Mouse (Mus musculus): Measurements from ENCODE around the gene Hcar1. TPM values are rescaled to one million over a fixed set of nuclear protein-coding genes. Genes with fewer than 3 reads are reported as not detected.

Hcar1 gene
- polyA plus RNA-seq, 1 experiment, result not detected

- no peak overlapping the region for H3K4me3 ChIP-seq (ENCODE audit: low read depth, low read length)
- H3K27ac ChIP-seq (ENCODE audit: insufficient read depth, low read length), result no peak overlapping the region
- H3K9me3 ChIP-seq (replicated peaks; ENCODE audit: control insufficient read depth, insufficient read depth, low read length, poor library complexity, severe bottlenecking), result no peaks in the 10 kb centered on the region
- H3K4me1 ChIP-seq (ENCODE audit: control insufficient read depth, insufficient read depth, low read length), result no peaks in the 10 kb centered on the region
- H3K9ac ChIP-seq (ENCODE audit: low read depth, poor library complexity, severe bottlenecking), result no peak overlapping the region
- H3K36me3 ChIP-seq (ENCODE audit: control insufficient read depth, insufficient read depth, low read length, poor library complexity, severe bottlenecking), result no peaks in the 10 kb centered on the region
- H3K27me3 ChIP-seq (ENCODE audit: control insufficient read depth, insufficient read depth, low read length, poor library complexity, severe bottlenecking), result no peaks in the 10 kb centered on the region
- no peak for TF ChIP-seq CTCF (IDR thresholded peaks at IDR 0.05; ENCODE audit: low read depth, low read length)
Observed at GRCm38 (mm10) chr5:123862374-123863350, 17.2 kb downstream of the Hcar1 start.

- Histone ChIP-seq H3K4me3 (ENCODE audit: low read depth, low read length) (no peak overlapping the region), H3K27ac (ENCODE audit: insufficient read depth, low read length) (no peak overlapping the region), H3K9ac (ENCODE audit: low read depth, poor library complexity, severe bottlenecking) (no peak overlapping the region), H3K36me3 (ENCODE audit: control insufficient read depth, insufficient read depth, low read length, poor library complexity, severe bottlenecking) (no peaks in the 10 kb centered on the region), H3K4me1 (ENCODE audit: control insufficient read depth, insufficient read depth, low read length) (no peaks in the 10 kb centered on the region), H3K27me3 (ENCODE audit: control insufficient read depth, insufficient read depth, low read length, poor library complexity, severe bottlenecking) (no peaks in the 10 kb centered on the region), H3K9me3 (replicated peaks; ENCODE audit: control insufficient read depth, insufficient read depth, low read length, poor library complexity, severe bottlenecking) (no peaks in the 10 kb centered on the region)
- TF ChIP-seq POLR2A (IDR thresholded peaks at IDR 0.05; ENCODE audit: insufficient read depth, low read length), result no peak
- TF ChIP-seq EP300 (IDR thresholded peaks at IDR 0.05; ENCODE audit: insufficient read depth, low read depth, low read length), result no peak
- TF ChIP-seq CTCF (IDR thresholded peaks at IDR 0.05; ENCODE audit: low read depth, low read length), result no peak
Observed at GRCm38 (mm10) chr5:123858798-123859197, 21.0 kb downstream of the Hcar1 start.

GRCm38 (mm10) chr5:123854511-123854910 lies 25.3 kb downstream of the Hcar1 start:
- Histone ChIP-seq H3K27ac (ENCODE audit: insufficient read depth, low read length) (no peak overlapping the region), H3K9me3 (replicated peaks; ENCODE audit: control insufficient read depth, insufficient read depth, low read length, poor library complexity, severe bottlenecking) (no peaks in the 10 kb centered on the region), H3K27me3 (ENCODE audit: control insufficient read depth, insufficient read depth, low read length, poor library complexity, severe bottlenecking) (no peaks in the 10 kb centered on the region), H3K9ac (ENCODE audit: low read depth, poor library complexity, severe bottlenecking) (no peak overlapping the region), H3K4me1 (ENCODE audit: control insufficient read depth, insufficient read depth, low read length) (no peaks in the 10 kb centered on the region), H3K36me3 (ENCODE audit: control insufficient read depth, insufficient read depth, low read length, poor library complexity, severe bottlenecking) (no peaks in the 10 kb centered on the region), H3K4me3 (ENCODE audit: low read depth, low read length) (no peak overlapping the region)
- TF ChIP-seq CTCF (IDR thresholded peaks at IDR 0.05; ENCODE audit: low read depth, low read length) (no peak), EP300 (IDR thresholded peaks at IDR 0.05; ENCODE audit: insufficient read depth, low read depth, low read length) (no peak), POLR2A (IDR thresholded peaks at IDR 0.05; ENCODE audit: insufficient read depth, low read length) (no peak)

GRCm38 (mm10) chr5:123853877-123854504 lies 25.8 kb downstream of the Hcar1 start:
- Histone ChIP-seq H3K4me3 (ENCODE audit: low read depth, low read length) (no peak overlapping the region), H3K27me3 (ENCODE audit: control insufficient read depth, insufficient read depth, low read length, poor library complexity, severe bottlenecking) (no peaks in the 10 kb centered on the region), H3K4me1 (ENCODE audit: control insufficient read depth, insufficient read depth, low read length) (no peaks in the 10 kb centered on the region), H3K9ac (ENCODE audit: low read depth, poor library complexity, severe bottlenecking) (no peak overlapping the region), H3K9me3 (replicated peaks; ENCODE audit: control insufficient read depth, insufficient read depth, low read length, poor library complexity, severe bottlenecking) (no peaks in the 10 kb centered on the region), H3K27ac (ENCODE audit: insufficient read depth, low read length) (no peak overlapping the region), H3K36me3 (ENCODE audit: control insufficient read depth, insufficient read depth, low read length, poor library complexity, severe bottlenecking) (no peaks in the 10 kb centered on the region)
- TF ChIP-seq CTCF (IDR thresholded peaks at IDR 0.05; ENCODE audit: low read depth, low read length), result no peak
- TF ChIP-seq EP300 (IDR thresholded peaks at IDR 0.05; ENCODE audit: insufficient read depth, low read depth, low read length), result no peak
- TF ChIP-seq POLR2A (IDR thresholded peaks at IDR 0.05; ENCODE audit: insufficient read depth, low read length), result no peak

- Histone ChIP-seq H3K36me3 (ENCODE audit: control insufficient read depth, insufficient read depth, low read length, poor library complexity, severe bottlenecking) (no peaks in the 10 kb centered on the region), H3K4me1 (ENCODE audit: control insufficient read depth, insufficient read depth, low read length) (no peaks in the 10 kb centered on the region), H3K27me3 (ENCODE audit: control insufficient read depth, insufficient read depth, low read length, poor library complexity, severe bottlenecking) (no peaks in the 10 kb centered on the region), H3K9ac (ENCODE audit: low read depth, poor library complexity, severe bottlenecking) (no peak overlapping the region), H3K27ac (ENCODE audit: insufficient read depth, low read length) (no peak overlapping the region), H3K9me3 (replicated peaks; ENCODE audit: control insufficient read depth, insufficient read depth, low read length, poor library complexity, severe bottlenecking) (no peaks in the 10 kb centered on the region), H3K4me3 (ENCODE audit: low read depth, low read length) (no peak overlapping the region)
- TF ChIP-seq POLR2A (IDR thresholded peaks at IDR 0.05; ENCODE audit: insufficient read depth, low read length), result no peak
- TF ChIP-seq CTCF (IDR thresholded peaks at IDR 0.05; ENCODE audit: low read depth, low read length), result no peak
- TF ChIP-seq EP300 (IDR thresholded peaks at IDR 0.05; ENCODE audit: insufficient read depth, low read depth, low read length), result no peak
Observed at GRCm38 (mm10) chr5:123851398-123851797, 28.4 kb downstream of the Hcar1 start.

- H3K9me3 ChIP-seq (replicated peaks; ENCODE audit: control insufficient read depth, insufficient read depth, low read length, poor library complexity, severe bottlenecking), result no peaks in the 10 kb centered on the region
- no peaks in the 10 kb centered on the region for H3K4me1 ChIP-seq (ENCODE audit: control insufficient read depth, insufficient read depth, low read length)
- H3K9ac ChIP-seq (ENCODE audit: low read depth, poor library complexity, severe bottlenecking), result no peak overlapping the region
- TF ChIP-seq EP300 (IDR thresholded peaks at IDR 0.05; ENCODE audit: insufficient read depth, low read depth, low read length), result no peak
- TF ChIP-seq CTCF (IDR thresholded peaks at IDR 0.05; ENCODE audit: low read depth, low read length), result no peak
- TF ChIP-seq POLR2A (IDR thresholded peaks at IDR 0.05; ENCODE audit: insufficient read depth, low read length), result no peak
- no peaks in the 10 kb centered on the region for H3K36me3 ChIP-seq (ENCODE audit: control insufficient read depth, insufficient read depth, low read length, poor library complexity, severe bottlenecking)
- no peak overlapping the region for H3K27ac ChIP-seq (ENCODE audit: insufficient read depth, low read length)
- H3K4me3 ChIP-seq (ENCODE audit: low read depth, low read length), result no peak overlapping the region
- H3K27me3 ChIP-seq (ENCODE audit: control insufficient read depth, insufficient read depth, low read length, poor library complexity, severe bottlenecking), result no peaks in the 10 kb centered on the region
Observed at GRCm38 (mm10) chr5:123844316-123844715, 35.5 kb downstream of the Hcar1 start.
